Mouse (Mus musculus): ENCODE measurements at regions not wholly inside any gene's neighbourhood (a gene's known extent, or its start where the extent isn't known, plus 50 kb on each side); places are given as distances from the start of the nearest gene placed in this dataset.

DNA sequence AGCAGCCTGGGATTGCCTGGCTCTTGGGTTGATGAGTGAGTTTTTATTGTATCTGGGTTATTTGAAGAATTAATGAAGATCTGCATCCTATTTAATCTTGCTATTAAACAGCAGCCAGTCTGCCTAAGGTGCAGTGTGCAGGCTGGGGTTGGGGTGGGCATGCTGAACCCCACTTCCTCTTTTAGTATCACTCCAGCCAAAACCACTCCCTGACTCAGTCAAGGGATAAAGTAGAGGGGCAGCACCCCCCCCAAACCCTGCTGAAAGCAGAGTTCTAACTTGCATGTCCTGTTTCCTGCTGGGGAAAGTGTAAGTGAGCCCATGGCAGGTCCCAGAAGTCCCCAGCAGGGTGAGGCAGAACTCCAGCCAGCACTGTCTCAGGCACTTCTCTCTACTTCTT lies 292.7 kb upstream of the Rtl1 start:
- DNase-seq, result no peak

DNA sequence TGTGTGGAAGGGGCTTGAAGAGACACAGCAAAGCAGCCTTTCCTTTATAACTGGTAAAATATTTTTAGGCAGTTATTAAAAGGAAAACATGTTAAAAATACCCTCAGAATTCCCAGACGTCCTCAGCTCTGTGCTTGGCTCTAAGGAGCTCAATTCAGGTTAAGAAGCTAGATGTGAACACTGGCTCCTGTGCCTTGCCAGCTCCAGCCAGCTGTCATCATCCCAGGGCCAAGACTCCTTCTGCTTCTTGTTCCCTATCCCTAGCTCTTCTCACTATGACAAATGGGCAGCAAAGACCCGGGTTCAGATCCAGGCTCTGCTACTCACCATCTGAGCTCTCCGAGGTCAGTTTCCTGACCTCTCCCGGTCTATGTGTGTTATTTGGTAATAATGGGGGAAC lies 293.5 kb upstream of the Rtl1 start:
- DNase-seq, result peak; percentile 54 to 67

DNA sequence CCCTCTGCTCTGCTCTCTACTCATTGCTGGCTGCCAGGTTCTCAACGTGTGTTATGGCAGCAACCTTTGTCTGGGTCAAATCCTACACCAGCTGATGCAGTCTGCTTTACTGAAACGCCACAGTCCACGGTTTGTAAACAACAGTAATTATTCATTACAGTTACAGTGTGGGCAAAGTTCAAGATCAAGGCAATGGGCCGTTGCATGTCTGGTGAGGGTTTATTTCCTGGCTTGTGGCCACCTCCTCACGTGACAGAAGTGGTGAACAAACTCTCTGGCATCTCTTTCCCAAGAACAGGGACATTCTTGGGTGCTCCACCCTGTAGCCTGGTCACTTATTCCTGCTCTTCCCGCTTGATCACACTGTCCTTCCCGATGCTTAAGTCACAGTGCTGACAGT lies 295.3 kb upstream of the Rtl1 start:
- DNase-seq, result peak; percentile 34 to 35

DNA sequence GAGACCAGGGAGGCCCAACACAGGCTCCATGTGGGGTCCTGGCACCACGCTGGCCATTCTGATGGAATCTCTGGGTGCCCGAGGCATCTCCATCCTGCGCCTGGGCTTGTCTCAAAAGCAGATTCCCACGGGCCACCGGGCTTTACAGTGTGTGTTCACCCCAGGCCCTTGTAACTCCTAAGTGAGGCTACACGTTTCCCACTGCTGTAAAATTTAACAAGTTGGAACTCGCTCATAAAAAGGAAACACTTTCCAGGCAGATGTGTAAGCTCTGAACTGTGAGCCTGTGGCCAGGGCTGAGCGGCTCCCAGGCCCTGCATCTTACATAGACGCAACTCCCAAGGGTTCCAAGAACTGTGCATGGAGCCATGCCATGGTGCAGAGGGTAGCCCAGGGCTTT lies 296.3 kb upstream of the Rtl1 start:
- DNase-seq, result no peak

DNA sequence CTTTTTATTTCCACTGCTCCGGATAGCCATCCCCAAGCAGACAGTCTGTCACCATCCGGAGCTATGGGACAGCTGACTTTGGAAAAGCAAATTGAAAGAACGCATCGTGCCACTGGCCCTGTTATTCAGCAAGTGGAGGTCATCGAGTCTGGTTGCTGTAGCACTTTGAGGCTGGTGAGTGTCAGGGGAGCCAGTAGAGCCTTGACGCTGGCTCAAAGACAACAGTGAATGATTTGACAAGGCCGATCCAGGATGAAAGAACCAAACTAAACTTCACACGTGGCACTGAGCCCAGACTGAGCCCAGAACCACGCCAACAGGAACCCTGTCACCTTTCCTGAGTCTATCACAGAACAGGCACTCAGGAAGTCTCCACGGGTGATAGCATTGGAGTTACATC lies 296.8 kb upstream of the Rtl1 start:
- DNase-seq, result no peak

DNA sequence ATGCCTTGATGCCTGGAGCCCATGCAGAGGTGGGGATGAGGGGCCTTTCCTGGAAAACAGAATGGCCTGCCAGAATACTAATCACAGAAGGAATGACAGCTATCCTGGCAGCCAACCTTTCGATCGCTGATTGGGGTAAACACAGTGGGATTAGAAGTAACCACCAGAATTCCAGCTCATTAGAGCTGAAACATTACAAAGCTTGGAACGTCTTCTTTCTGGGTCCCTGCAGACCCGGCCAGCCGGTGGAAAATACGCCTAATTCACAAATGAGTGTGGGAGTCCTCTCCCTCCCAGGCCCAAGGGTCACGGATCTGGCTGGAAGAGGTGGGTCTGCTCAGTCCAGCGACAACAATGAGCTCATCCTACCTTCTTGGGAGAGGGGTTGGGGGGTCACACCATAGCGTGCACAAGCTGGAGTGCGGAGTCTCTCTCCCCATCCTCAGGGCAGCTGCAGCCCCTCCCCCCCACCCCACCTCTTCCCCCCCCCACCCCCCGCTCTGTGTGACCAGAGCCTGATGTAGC lies 297.8 kb upstream of the Rtl1 start:
- peak in 1 of 2 experiments; percentile 16 for DNase-seq

DNA sequence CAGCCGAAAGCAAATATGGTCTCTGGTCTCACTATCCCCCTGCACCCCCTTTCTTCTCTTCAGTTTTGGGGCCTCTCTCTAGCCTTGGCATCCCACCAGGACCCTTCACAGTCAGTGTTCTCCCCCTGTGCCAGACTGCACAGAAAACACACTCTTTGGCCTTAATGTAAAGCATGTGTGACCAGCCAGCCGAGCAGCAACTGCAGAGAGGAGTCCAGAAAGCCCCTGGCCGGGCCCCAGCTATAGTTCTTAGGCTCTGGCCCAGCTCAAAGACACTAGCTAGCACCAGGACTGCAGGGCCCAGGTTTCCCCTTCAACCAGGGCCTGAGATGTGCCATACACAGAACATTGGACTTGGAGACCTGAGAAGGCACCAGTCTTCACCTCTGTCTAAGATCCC lies 299.3 kb upstream of the Rtl1 start:
- DNase-seq, result no peak

DNA sequence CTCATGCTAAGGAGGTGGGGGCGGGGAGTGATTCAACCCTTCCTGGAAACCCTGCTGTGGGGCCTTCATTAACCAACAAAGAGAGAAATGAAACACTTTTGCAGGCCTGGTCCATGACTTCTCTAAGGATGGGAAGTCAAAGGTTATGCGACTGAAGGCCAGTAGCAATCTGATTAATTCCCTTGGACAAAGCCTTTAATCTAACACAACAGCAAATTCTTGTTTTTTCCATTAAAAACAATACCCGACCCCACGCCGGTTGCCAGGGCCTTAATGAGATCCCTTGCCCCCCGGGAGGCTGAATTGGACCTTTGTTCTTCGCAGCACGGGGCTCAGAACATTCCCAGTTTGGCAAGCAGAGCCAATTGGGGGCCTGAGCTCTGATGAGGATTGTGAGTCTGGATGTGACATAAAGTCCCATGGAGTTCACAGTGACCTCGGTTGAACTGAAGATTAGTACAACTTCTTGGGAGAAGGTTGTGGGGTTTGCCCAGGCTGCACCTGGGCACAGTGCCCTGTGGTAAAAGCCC lies 310.9 kb upstream of the Rtl1 start:
- DNase-seq, result peak in 1 of 2 experiments; percentile 40

DNA sequence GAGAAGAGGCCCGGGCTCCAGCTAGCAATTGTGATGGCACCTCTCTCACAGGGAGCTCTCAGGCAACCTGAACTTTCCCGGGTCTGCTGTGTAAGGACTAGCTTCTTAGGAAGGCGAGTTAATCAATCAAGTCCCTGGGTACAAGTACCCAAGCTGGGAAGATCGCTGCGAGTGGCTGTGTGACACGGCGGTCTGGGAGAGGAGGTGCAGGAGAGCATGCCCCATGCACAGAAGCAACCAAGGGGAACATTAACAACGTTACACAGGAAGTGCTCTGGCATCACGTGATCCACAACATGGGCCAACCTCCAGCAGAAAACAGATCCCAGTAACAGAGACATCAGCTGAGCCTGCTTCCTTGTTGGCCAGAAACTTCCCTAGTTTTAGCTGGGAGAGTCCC lies 311.4 kb upstream of the Rtl1 start:
- peak in 1 of 2 experiments; percentile 38 for DNase-seq

DNA sequence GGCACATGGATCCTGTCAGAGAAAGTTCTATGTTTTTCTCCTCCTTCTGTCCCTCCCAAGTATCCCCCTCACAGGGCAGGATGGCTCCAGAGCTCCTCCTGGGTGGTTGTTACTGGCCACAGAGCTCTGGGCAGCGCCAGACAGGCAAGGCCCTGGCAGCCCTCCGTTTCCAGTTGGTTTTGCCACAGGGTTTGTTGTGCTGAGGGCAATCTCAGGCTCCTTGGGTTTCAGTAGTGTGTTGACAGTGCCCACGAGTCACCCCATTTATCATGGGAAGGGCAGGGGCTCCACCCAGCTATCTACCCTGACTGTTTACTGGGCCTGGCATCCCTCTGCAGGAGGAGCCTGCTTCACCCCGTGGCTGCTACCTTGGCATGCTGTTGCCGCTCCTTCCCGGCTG lies 317.6 kb upstream of the Rtl1 start:
- DNase-seq, result no peak

DNA sequence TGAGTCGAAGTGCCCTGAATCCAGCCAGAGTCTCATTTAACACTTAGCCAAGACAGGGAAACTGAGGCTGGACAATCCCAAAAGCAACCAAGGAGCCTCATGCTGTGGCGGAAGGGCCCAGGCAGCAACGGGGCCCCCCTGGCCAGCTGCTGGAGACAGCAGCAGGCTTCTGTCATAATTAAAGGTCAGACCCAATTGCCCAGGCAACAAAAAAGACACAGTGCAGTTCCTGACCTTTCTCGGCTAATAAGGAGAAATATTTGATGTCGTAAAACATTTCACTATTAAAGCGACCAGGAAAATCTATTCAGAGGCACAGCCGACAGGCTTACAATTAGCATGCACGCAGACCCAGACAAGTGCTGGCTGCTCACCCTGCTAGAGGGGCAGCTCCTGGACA lies 318.8 kb upstream of the Rtl1 start:
- DNase-seq, result no peak

DNA sequence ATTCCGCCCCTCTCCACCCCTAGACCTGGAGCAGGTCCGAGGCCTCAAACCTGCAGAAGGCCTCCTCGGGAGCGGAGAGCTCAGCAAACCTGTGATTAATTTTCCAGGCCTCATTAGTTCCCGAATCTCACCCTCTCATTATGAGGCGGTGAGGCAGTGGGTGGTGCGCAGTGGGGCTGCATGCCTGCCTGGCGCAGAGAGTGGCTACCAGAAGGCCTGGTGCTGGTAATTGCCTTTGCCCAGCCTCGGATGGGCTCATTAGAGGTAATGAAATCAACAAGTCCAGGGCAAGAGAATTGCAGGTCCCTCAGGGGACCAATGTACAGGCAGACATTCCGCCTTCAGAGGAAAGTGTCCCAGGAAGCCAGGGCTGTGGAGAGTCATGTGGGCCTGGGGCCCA lies 322.0 kb upstream of the Rtl1 start:
- no peak for DNase-seq

DNA sequence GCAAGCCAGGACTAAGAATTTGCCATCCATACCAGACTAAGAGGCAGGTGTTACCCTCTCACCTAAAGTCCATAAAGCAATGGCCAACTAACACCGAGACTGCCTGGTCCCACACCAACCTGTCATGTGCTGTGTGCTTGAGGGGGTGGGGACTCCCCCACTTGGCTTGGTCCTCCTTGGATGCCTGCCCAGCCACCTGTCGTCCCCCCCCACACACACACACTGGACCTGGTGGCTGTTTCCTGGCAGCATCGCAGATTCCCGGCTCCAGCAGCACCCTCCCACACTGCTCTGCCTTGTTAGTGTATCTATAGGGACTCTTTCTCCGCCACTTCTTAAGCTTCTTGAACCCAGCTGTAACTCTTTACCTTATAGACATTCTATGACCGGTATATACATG lies 325.7 kb upstream of the Rtl1 start:
- peak; percentile 63 to 73 for DNase-seq

DNA sequence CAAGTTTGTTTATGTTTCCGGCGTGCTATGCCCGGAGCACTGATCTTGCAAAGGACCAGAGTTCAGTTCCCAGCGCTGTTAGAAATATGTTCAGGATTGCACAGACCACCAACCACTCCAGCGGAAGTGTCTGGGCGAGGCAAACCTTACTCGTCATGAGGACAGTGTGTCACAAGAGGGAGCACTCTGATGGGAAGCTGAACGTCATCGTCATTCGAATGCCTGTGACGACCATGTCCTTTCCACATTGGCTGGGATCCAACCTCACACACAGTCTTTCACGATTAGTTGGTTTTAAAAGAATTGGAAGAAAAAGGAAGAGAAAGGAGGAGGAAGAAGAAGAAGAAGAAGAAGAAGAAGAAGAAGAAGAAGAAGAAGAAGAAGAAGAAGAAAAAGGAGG lies 326.5 kb upstream of the Rtl1 start:
- peak; percentile 41 to 43 for DNase-seq

DNA sequence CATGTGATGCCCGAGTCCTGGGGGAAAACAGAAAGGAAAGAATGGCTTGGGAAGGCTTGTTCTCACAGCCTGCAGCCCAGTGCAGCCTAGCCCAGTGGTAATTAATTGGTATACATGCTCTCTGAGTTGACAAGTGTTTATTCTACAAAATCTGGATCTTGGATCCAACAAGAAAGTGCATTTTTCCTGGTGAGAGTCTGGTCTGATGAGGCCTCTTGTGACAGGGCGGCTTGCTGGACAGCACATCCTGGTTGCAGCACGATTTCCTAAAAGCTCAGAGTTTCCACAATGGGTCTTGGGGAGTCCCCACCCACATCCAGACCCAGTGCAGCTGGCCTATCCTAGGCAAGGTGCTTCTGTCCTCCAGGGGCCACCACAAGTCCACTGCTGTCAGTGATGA lies 332.7 kb upstream of the Dio3 start:
- DNase-seq, result no peak

DNA sequence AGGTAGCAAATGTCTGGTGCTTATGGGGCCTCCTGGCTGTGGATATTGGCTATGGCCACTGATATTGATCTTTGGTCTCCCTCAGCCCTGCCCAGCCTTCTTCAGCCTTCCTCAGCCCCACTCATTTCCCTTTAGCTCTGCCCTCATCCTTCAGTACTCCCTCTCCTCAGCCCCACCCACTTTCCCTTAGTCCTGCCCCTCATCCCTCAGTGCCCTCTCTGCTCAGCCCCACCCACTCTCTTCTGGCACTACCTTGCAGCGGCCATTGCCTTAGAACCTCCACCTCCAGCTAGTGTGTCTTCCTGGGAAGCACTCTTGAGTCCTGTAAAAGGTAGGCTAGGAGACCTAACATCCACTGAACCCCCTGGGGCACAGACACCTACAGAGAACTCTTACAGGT lies 331.9 kb upstream of the Dio3 start:
- DNase-seq, result no peak

DNA sequence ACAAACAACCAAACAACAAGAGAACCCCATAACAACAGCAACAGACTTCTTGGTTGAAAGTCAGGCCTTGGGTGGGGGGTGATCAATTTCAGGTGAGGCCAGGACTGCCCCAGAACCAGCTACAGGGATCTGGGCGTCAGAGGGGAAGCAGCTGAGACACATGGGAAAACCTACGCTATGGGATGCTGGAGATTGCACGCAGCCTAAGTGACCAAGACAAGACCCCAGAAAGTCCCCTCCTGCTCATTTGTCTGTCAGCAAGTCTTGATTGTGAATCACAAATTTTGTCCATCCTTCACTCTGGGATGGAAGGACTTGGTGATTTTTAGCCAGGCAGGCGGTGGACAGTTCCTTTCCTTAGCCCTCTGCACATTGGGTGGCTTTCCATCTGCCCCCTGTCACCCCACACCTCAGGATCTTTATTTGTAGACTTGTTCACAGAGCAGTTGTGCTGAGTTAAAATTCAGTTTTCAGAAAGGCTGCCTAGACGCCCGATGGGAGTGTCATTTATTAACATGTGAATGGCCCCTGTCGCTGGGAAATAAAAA lies 330.9 kb upstream of the Dio3 start:
- no peak for DNase-seq

DNA sequence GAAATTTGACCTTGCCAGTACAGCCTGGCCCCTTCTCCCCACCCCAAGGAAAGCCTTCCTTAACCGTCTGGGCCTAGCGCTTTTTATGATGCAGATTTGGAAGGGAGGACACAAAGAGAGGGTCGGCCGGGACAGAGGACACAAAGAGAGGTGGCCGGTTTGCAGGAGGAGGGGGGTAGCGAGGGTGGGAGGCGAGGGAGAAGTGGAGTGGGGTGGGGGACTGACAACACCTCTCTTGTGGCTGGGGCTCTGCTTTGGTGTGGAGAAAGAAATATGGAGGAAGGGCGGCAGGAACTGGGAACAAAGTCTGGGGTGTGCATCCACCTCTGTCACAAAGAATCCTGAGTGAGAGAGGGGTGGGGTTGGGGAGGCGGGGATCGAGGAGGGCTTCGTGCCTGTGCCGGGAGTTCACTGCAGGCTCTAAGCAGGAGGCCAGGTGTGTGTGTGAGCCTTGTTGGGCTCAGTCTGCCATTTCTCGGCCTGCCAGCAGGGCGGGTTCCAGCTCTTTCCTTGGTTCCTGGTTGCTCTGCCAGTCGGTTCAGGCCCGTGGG lies 330.4 kb upstream of the Dio3 start:
- peak in 1 of 2 experiments; percentile 19 for DNase-seq

DNA sequence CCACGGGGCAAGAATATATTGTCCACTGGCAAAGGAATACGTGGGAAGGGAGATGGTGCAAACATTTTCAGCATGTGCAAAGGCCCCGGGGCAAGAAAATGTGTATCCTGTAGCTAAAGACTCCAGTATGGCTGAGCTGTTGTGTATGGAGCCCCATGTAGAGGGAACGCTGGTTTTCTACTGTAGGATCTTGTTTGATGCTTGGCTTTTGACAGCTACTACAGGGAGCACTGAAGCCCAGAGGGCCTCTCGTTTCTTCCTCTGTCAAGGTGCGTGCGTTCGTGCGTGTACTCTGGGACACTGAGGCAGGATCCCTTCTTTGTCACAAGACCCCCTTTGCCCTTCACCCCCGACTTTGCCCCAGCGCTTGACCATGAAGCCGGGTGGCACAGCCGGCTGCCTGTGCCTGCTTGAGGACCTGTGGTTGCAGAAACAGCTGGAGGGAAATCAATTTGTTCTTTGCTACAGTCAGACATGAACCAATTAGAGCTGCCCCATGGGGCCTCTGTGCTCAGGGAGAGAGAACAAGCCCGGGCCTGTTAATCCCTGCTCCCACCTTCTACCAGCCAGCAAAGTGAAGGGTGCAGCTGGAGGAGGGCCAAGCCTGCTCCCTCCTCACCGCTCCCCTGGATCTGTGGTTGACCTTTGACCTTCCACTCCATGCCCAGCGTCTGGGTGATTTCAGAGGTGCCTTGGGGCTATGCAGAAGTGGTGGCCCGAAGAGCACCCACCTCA lies 329.5 kb upstream of the Dio3 start:
- DNase-seq, result no peak

DNA sequence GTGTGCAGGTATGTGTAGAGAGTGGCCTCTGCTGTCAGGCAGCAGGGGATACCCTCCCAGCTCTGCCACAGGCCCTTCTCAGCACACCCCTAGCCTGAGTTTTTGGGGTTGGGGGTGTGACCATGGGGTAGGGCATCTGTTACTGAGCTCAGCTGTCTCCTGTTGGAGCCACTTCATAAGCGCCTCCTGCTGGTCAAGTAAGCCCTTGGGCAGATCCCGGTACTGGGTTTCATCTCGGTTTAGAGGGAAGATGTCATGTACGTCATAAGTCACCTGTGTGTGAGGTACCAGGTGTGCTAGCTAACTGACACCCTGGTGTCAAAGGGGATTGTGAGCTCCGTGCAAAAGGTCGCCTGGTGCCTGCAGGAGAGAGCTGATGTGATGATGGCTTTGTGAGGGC lies 328.2 kb upstream of the Dio3 start:
- DNase-seq, result peak; percentile 24 to 27

DNA sequence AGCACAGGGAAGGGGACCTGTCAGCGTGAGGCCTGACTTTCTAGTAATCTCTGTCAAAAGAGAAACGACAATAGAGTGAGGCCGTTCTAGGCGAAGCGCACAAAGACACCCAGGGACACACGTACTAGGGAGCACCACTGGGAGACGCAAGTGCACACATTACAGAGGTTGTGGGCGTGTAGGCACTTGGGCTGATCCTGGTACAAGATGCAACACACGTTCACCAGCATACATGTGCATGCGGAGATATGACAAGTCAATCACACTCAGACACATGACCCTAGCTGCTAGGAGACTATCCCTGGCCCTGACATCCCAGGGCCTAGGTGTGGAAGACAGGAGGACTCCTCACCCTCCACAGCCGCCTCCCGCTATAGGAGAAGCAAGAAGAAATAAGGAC lies 327.4 kb upstream of the Dio3 start:
- no peak for DNase-seq

DNA sequence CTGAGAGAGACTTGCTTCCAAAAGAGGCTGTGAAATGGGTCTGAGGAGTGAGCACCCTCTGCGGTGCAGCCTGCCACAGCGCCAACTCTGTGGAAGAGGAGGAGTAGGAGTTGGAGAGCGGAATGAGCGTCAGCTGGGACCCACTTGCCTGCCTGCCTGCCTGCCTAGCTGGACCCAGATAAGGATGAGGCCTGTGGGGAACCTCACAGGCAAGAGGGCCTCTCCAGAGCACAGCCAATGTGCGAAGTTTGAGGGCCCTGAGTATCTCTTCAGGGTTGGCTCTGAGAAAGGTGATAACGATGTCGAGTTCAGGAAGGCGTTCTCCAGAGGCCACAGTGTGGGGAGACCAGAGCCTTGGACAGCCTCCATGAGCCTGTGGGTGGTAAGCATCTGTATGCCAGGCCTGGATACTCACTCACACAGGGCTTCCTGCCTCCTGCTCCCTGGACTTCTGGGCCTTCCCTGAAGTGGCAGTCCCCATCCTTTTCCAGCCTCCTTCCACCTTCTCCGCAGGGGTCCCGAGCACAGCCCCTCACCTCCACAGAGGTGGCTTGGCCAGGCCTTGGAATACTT lies 326.9 kb upstream of the Dio3 start:
- peak in 1 of 2 experiments; percentile 20 for DNase-seq

DNA sequence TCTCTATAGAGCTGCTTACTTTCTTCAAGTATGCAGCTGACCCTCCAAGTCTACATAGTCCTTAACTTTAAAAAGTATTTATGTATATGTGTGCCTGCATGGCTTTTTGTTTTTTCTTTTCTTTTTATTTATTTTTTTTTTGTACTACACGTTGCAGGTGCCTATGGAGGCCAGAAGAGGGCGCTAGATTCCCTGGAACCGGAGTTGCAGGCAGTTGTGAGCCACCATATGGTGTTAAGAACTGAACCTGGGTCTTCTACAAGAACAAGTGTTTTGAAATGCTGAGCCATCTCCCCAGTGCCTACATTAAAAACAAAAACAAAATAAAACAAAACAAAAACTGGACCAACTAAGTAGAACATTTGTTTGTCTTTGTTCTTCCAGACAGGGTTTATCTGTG lies 325.9 kb upstream of the Dio3 start:
- no peak for DNase-seq

DNA sequence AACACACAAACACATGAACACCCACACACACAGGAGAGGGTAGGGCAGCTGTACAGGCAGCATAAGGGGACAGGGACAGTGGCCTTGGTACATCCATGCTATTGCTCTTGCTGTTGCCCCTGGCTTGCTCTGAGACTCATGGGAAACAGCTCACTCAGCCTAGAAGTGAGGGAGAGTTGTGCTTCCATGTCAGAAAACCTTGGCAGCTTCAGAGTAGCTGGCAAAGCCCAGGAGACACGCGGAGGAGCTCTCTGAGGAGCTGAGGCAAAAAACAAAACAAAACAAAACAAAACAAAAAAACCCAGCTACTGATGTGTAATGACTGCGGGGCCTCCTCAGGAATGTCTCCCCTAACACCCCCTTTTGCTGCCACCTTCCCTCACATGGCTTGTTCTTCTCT lies 321.6 kb upstream of the Dio3 start:
- DNase-seq, result no peak

Measured in cerebellum, postnatal 10 days (tissue).